Mouse (Mus musculus) gonadal fat pad, adult 2 months (tissue): Measurements from ENCODE around the gene Traf5. TPM values are rescaled to one million over a fixed set of nuclear protein-coding genes. Genes with fewer than 3 reads are reported as not detected.
A peak's percentile ranks its signal among the peaks of the same experiment; 100 is the strongest.

ENCODE experiments used
- DNase-seq: peaks from one replicate; pipeline ENCODE4 v3.0.0-alpha.2; 2012; ENCODE audit warnings: low read depth
- polyA plus RNA-seq: library from polyadenylated mRNA; depleted of rRNA; stranded (reverse); fragments of >200 nt; gene quantifications from 2 replicates; pipeline ENCODE4 v1.2.3, GENCODE M21; 2012

The Traf5 gene
- polyA plus RNA-seq, 1 experiment: 13.4 TPM

DNA sequence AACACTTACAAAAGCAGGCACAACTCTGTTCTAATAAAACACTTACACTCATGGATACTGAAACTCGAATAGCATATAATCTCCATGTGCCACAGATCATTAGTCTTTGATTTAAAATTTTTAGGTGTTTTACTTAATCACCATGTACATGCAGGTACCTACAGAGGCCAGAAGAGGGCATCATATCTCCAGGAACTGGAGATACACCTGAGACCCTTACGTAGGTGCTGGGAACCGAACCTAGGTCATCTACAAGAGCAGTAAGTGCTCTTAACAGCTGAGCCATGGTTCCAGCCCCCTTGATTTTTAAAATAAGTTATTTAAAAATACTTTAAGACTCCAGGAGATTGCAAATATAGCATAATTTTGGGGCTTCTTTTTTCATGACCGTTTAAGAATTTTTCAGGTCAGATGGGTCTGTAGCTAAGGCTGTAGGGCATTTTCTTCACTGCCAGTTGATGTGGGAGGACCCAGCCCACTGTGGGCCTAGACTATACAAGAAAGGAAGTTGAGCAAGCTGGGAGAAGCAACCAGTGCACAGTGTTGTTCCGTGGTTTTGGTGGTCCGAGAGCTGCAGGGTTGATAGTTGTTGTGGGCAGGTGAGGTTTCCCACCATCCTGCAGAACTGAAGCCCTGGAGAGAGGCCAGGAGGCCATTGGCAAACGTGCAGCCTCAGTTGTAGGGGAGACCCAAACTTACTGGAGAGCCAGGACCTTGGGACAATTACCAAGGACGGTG, 29.0 kb downstream of the Traf5 start:
- no peak for DNase-seq

- no peak for DNase-seq
These were observed 29.7 kb downstream of the Traf5 start for GRCm38 (mm10) chr1:192062682-192063081.

DNA sequence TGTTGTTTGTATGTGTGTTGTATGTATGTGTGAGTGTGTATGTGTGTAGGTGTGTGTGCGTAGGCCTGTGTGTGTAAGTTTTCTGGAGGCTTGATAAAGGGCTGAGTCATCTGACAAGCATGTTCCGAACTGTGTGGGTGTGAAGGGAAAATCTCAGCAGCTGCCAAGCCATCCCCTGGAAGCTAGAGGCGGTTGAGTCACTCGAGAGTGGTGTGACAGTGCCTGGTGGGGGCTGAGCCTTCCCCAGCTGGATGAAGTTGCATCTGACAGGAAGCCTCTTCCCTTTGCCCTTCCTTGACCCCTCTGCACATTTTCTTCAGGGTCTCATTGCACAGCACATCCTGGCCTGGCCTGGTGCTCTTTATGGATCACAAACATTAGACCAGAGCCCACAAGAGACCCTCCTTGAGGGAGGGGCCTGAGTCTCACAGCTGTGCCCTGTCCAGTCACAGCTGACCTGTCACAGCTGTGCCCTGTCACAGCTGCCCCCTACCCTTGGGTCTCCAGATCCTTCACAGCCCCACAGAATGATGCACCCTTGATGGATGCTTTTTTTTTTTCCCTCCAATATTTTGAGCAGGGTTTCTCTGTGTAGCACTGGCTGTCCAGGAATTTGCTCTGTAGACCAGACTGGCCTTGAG, 30.6 kb downstream of the Traf5 start:
- DNase-seq: peak; percentile 60

GRCm38 (mm10) chr1:192058911-192059310, 33.4 kb downstream of the Traf5 start:
- no peak for DNase-seq

DNA sequence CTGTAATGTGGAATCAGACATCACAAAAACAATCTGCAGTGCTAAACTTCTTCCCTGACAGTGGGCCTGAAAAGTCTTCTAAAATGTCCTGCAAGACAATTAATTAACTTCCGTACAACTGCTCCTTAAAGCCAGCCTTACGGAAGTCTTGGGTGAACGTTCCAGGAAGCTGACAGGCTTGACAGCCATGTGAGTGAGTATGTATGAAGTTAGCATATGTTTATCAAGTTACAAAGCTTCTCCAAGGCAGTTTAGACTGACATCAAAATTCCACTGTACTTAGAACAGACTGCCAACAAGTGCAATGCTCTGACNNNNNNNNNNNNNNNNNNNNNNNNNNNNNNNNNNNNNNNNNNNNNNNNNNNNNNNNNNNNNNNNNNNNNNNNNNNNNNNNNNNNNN, 38.6 kb downstream of the Traf5 start:
- no peak for DNase-seq

DNA sequence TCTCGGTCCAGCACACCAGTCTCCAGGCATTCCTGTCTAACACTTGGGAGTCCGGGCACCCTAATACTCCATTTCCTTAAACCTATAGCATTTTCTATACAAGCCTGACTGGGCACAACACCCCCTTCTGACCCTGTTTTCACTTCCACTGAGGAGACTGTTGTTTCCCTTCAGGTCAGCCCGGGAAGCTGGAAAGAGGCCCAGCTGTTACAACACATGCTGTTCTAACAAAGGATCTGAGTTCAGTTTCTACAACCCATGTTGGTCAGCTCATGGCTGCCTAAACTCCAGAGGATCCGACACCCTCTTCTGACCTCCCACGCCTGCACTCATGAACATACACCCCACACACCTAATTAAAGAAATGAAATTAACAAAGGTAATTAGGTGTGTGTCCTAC, 39.4 kb downstream of the Traf5 start:
- no peak for DNase-seq

- no peak for DNase-seq
These were observed 39.9 kb downstream of the Traf5 start for GRCm38 (mm10) chr1:192052461-192052860.

GRCm38 (mm10) chr1:191999022-191999421, 93.3 kb downstream of the Traf5 start:
- no peak for DNase-seq

- no peak for DNase-seq
These were observed 95.7 kb downstream of the Traf5 start for GRCm38 (mm10) chr1:191996621-191997185.

GRCm38 (mm10) chr1:191995916-191996315, 96.4 kb downstream of the Traf5 start:
- no peak for DNase-seq

DNA sequence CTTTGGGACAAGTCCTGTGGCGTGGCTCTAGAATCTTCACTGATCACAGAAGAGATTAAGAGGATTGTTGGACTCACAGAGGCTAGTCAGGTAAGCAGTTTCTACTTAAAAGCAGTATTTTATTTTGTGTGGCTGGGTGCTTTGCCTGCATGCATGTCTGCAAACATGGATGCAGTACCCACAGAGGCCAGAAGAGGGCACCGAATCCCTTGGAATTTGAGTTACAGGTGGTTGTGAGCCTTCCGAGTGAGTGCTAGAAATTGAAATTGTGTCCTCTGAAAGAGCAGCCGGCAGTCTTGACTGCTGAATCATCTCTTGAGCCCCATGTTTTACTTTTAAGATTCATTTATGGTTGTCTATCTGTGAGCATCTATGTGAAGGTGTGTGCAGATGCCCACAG, 96.9 kb downstream of the Traf5 start:
- no peak for DNase-seq

- DNase-seq: no peak
These were observed 97.9 kb downstream of the Traf5 start for GRCm38 (mm10) chr1:191994476-191994875.

DNA sequence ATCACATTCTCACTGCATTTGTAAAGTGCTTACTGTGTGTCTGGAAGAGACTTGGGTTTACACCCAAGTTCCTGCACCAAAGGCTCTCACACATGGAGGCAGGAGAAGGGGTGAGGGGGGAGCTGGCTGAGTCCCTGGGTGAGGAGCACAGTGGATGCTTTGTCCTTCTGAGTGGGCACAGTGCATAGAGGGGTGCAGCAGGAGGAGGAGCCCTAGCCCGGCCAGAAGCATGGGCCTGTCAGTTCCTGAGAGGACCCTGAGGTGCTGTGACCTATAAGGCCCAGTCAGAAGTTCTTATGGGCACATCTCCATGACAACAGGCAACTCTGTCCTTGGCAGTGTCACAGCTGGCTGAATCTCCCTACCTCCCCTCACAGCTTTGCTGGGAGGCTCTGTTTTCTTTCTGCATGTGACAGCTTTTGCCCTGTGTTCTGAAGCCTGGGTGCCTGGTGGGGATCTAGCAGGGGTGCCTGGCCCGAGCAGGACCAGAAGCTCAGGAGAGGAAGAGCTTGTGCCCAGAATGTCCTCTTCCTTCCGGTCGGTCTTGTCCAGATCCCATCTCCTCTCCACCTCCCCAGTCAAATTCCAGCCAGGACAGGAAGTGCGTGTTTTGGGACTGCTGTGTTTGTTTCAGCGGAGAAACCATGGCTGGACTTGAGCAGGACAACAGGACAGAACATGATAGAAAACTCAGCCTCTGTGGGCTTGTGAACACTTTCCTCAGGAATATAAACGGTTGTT, 100.1 kb downstream of the Traf5 start:
- no peak for DNase-seq

GRCm38 (mm10) chr1:191989994-191990393, 102.4 kb downstream of the Traf5 start:
- DNase-seq: no peak

- DNase-seq: no peak
These were observed 103.3 kb downstream of the Traf5 start for GRCm38 (mm10) chr1:191989060-191989459.

DNA sequence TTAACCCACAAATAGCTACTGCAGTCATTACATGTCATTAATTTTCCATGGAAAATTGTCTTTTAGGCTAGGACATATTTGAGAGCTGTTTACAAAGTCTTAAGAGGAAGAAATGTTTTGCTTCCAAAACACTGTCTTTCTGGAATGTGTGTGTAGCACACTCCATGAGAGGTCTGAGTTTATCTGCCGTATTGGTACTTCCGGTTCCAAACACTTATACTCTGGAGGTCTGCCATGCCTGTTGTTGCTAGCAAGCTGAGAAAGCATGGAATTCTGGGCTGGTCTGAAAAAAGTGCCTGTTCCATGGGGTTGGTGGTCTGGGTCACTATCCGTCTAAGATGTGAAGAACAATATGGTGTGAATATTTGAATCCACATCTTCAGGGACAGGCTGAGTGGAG, 103.7 kb downstream of the Traf5 start:
- no peak for DNase-seq

GRCm38 (mm10) chr1:191987481-191987769, 104.9 kb downstream of the Traf5 start:
- DNase-seq: no peak

GRCm38 (mm10) chr1:191986674-191987480, 105.5 kb downstream of the Traf5 start:
- no peak for DNase-seq

DNA sequence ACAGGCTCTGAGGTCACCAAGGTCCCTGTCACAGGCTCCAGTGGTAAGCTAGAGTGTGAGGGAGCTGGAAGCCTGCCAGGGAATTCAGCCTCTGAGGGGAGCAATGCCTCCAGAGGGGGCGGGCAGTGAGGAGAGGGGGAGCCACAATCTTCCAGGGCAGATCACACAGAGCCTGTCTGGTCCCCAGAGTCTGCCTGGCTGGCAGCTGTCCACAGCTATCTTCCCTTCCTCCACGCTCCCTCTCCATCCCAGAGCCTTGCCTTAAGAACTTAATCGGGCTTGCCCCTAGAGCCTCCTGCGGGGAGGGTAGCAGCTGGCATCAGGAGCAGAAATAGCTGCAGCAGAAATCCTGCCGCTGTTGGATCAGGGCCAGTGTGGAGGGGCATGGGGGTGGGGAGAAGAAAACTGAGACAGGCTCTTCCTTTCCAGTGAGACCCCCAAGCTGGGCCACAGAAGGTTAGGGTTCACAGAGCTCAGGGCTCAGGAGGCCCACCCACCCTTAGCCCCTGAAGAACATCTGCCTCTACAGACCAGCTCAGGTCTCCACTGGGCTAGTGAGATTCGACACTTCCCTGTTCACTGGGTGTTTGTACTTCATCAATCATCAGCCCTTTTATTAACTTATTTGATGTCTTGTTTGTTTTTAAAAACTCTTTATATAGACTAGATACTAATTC, 110.8 kb downstream of the Traf5 start:
- DNase-seq: no peak

DNA sequence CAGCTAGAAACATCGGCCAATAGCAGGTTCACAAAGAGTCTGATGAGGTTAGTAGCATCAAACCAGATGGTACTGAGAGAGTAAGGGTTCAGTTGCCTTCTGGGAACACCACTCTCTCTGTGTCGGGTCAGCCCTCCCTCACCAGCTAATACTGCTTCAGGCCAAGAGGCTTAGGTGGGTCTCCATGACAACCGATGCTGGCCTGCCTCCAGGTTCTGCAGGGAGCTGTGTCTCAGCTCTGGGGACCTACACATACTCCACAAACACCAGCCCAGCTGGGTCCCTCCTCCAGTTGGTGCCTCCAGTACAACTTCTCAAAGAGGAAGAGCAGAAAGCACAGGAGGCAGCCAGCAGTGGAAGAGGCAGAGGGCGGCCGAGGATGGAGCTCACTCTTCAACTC, 115.2 kb downstream of the Traf5 start, which contains the start of gene Rd3:
Rd3 (plus strand) TSS at position 184 of the 400 bp plus-strand sequence.
- no peak for DNase-seq
